Mouse (Mus musculus) testis, adult 2 months (tissue): ENCODE data around the gene Hist2h2be.

Source experiments
- CTCF ChIP-seq: fragments of 200-500 bp; IDR thresholded peaks from 2 replicates; pipeline ENCODE4 v1.5.1; 2012; ENCODE audit warnings: low read depth, mild to moderate bottlenecking, inconsistent platforms, low read length, moderate library complexity; ENCODE audit not compliant: control insufficient read depth, insufficient read depth, insufficient replicate concordance
- POLR2A ChIP-seq: fragments of 200-500 bp; IDR thresholded peaks from 2 replicates; pipeline ENCODE4 v1.6.1; 2012; ENCODE audit warnings: low read depth, mild to moderate bottlenecking, inconsistent platforms, low read length, moderate library complexity; ENCODE audit not compliant: control insufficient read depth

DNA sequence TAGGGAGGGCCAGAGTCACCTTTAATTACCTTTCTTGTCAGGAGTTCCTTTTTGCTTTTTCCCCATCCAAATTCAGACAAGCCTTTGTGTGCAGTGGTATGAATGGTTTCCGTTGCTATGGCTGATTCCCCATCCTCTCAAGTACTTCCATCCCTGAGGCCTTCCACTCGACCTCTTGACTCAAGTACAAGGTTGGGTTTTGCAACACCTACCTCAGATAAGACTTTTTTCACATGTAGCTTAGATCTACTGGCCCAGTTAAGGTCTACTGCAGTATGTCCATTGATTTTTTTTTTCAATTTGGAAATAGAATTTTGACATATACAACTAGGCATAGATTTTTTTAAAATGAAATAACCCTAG, 10.8 kb downstream of the Hist2h2be start:
- TF ChIP-seq CTCF (no peak), POLR2A (no peak)
